Mouse (Mus musculus) bone marrow, adult 2 months (tissue): ENCODE results near the gene Fmnl3.

ENCODE experiments used
- CTCF ChIP-seq: fragments of 200-500 bp; IDR thresholded peaks from 2 replicates; pipeline ENCODE4 v1.5.1; 2011; ENCODE audit warnings: low read length, control low read depth; ENCODE audit not compliant: control insufficient read depth, insufficient read depth
- POLR2A ChIP-seq: fragments of 200-500 bp; IDR thresholded peaks from 2 replicates; pipeline ENCODE4 v1.6.1; 2011; ENCODE audit warnings: low read depth, mild to moderate bottlenecking, control low read depth, low read length, borderline replicate concordance; ENCODE audit not compliant: control insufficient read depth

- TF ChIP-seq POLR2A: no peak
- no peak for TF ChIP-seq CTCF
Measured at GRCm38 (mm10) chr15:99285189-99285535, 85.1 kb downstream of the Fmnl3 start.
